Mouse (Mus musculus) embryo, embryonic 10 days (tissue): ENCODE measurements around the gene Rab25.

Experiments
- DNase-seq: peaks from one replicate; pipeline ENCODE4 v3.0.0-alpha.2; 2015; ENCODE audit warnings: low spot score

The Rab25 gene

GRCm38 (mm10) chr3:88502641-88503504 lies 45.2 kb downstream of the Rab25 start:
- peak; percentile 81 for DNase-seq

GRCm38 (mm10) chr3:88502031-88502571 lies 46.0 kb downstream of the Rab25 start:
- no peak for DNase-seq

GRCm38 (mm10) chr3:88501366-88502030 lies 46.6 kb downstream of the Rab25 start:
- no peak for DNase-seq

GRCm38 (mm10) chr3:88500655-88501365 lies 47.3 kb downstream of the Rab25 start:
- DNase-seq = no peak

- DNase-seq = no peak
Observed at GRCm38 (mm10) chr3:88500087-88500486, 48.0 kb downstream of the Rab25 start.

GRCm38 (mm10) chr3:88499580-88499979 lies 48.5 kb downstream of the Rab25 start:
- no peak for DNase-seq

GRCm38 (mm10) chr3:88495741-88496415 lies 52.2 kb downstream of the Rab25 start:
- DNase-seq = no peak

- no peak for DNase-seq
Observed at GRCm38 (mm10) chr3:88494836-88495628, 53.1 kb downstream of the Rab25 start.

- DNase-seq = no peak
Observed at GRCm38 (mm10) chr3:88493706-88494582, 54.2 kb downstream of the Rab25 start.
